Mouse (Mus musculus): ENCODE measurements at regions not wholly inside any gene's neighbourhood (a gene's known extent, or its start where the extent isn't known, plus 50 kb on each side); places are given as distances from the start of the nearest gene placed in this dataset.

DNA sequence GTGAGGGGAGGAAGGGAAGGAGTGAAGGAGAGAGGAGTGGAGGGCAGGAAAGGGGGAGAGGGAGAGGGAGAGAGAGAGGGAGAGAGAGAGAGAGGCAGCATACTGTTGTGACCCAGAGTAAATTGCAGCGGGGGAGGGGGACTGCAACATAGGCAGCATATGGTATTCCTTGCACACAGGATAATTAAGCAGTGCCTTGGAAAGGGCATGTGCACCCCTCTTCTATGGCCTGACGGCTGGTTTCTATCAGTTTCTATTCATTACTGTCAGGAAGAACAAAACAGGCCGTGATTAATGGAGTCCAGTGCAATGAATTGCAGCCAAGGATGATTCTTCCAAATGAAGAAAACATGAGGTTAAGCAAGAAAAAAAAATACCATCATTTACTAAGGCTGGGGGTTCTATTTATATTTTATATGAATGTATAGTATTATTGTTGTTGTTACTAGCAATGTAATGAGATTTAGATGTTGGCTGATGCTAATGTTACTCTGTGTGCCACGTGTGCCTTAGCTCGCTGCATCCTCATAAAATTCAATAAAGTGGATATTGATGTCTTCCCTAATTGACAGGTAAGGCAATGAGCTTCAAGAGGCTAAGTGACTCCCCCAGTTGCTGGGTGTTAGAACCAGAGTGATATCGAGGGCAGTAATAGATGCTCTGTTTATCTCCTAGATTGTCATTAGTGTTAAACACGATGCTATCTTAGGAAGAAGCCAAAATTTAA lies 181.3 kb downstream of the Gm19935 start:
- no peak for DNase-seq

DNA sequence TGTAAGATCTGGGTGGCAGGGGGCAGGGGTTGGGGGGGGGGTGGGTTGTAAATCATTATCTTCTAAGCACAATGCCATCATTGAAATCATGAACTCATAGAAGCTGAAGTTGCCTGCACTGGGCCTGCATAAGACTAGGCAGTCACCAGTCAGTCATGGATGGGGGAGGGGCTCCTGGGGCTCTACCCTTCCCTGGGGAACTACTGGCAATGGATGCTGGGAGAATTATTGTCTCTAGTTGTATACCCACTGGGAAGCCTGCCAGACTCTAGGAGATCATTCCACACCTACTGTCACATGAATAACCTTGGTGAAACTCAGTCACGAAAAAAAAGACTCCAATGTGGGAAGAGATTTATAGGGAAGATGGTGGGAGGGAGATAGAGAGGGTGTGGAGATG lies 186.4 kb downstream of the Gm19935 start:
- no peak for DNase-seq

DNA sequence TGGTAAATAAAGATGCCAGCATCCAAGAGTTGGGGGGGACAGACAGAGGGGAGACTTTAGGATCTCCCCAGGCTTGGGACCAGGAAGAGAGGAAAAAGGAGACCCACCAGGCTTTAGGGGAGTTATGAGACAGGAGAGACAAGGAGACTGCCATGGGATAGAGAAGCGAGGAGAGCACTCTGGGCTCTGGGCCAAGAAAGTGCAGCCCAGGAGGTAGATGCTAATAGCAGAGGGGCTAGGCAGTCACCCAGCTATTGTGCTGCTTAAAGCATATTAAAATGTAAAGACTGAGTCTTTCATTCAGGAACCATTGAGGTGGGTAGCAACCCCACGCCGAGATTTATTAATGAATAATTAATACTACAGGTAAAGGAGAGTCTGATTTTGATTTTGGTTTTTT lies 208.8 kb downstream of the Gm19935 start:
- no peak for DNase-seq

GRCm38 (mm10) chr8:90600946-90601695 lies 216.1 kb downstream of the Gm19935 start:
- DNase-seq, result no peak

GRCm38 (mm10) chr8:90597376-90597775 lies 219.8 kb downstream of the Gm19935 start:
- DNase-seq, result no peak

GRCm38 (mm10) chr8:90579426-90579825 lies 231.3 kb upstream of the Tox3 start:
- no peak for DNase-seq

- no peak for DNase-seq
Observed at GRCm38 (mm10) chr8:90576976-90577375, 228.8 kb upstream of the Tox3 start.

DNA sequence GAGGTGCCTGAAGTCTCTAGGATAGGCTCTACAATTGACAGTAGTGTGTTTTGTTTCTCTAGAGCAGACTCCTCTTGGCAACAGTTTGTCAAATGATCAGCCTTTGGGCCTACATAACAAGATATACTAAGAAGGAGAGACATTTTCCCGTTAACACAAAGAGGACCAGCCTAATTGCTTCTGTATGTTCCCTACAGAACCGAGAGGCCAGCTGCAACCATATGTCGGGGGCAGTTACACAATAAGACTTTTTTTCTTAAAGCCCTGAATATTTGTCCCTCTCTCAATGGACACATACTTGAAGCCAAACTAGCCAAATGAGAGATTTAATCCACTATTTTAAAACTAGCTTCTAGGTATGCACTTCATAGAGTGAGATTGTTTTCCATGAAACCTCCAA lies 226.5 kb upstream of the Tox3 start:
- no peak for DNase-seq

DNA sequence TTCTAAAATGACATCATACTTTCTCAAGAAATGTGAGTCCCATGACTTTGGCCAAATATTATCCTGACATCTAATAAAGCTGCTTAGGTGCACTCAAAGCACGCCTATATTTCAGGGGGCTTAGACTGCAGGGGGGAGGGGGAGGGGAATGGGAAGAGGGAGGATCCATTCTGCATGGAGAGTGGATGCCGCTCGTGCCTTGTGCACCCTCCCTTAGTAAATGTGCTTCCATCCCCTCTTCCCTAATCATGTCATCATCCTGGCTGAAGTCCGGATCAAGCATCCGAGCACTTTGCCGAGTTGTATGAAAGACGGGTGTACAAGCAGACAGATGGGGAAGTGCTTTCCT lies 207.9 kb upstream of the Tox3 start:
- DNase-seq, result no peak

DNA sequence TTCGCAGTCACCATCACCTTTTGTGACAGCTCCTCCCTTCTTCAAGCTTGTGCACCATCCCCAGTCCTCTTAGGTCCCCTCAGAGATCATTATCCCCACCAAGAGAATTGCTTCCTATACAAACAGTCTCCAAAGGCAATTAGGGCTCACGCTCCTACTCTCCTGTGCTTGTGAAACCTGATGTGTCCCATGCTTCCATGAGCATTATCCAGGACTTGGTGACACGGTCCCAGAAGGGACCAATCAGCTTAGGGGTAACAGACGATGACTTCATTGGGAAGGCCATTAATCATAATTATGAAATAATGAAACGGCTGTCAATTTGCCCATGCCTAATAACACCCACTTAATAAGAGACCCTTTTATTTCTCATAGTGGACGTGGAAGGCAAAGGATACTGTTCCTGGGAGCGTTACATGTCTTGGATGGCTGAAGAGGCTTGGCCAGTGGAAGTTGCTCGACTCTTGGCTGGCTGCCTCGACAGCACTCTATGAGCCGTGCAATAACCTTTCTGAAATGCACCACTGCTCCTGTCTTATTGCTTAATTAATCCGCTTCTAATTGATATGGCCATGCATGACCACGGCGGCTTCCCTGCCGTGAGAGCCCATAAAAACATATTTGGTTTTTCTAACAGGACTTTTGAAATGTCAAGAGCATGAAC lies 207.4 kb upstream of the Tox3 start:
- DNase-seq, result no peak

DNA sequence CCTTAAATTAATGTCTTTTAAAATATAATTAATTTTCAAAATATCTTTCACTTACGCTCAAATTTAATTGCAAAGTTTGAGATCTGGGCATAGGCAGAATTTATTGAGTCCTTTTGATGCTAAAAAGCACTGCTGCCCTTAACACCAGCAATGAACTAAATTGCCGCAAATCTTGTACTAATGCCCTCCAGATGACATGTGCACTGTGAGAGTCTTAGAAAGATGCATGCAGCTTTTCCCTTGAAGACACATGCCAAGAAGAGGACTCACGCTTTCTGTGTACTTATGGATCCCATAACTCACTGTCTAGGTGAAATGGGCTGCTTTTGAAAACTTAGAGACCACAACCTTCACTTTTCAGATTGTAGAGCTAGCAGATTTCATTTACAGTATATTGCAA lies 199.1 kb upstream of the Tox3 start:
- no peak for DNase-seq

GRCm38 (mm10) chr8:90542619-90543018 lies 194.5 kb upstream of the Tox3 start:
- DNase-seq, result no peak

DNA sequence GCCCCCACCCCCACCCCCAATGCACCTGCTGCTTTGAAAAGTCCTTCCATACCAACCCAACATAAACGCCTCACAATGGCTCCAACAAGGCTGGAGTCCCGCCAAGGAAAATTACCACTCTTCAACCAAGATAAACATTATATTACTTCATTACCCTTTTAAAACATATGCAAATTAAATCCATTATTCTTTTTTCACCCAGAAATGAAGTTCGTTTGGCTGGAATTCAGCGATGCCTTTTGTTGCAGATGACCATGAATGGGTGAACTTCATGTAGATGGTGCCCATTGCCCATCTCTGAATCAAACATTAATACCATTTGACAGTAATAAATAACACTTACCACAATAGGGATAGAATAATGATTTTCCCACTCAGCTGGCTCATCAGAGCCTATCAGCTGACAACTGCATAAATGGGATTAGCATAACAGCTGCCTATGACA lies 188.1 kb upstream of the Tox3 start:
- no peak for DNase-seq

- no peak for DNase-seq
Observed at GRCm38 (mm10) chr8:90535515-90536156, 187.5 kb upstream of the Tox3 start.

DNA sequence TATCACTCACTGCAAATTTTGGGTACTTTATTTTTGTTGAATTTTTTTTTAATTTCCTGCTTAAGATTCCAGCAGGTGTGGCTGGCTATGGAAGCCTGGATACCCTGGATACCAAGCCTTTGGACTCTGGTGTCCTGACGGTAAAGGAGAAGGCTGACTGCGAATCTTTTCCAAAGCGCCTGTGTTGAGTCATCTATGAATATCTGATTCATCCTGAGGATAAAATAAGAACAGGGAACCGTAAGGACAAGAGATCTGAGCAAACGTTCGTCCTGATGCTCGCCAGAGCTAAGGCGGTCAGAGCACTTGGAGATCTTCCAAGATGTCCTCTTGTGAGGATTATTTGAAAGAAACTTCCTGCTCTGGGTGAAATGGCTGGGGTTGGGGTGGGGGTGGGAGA lies 173.2 kb upstream of the Tox3 start:
- DNase-seq, result no peak

- no peak for DNase-seq
Observed at GRCm38 (mm10) chr8:90520186-90520585, 172.0 kb upstream of the Tox3 start.

DNA sequence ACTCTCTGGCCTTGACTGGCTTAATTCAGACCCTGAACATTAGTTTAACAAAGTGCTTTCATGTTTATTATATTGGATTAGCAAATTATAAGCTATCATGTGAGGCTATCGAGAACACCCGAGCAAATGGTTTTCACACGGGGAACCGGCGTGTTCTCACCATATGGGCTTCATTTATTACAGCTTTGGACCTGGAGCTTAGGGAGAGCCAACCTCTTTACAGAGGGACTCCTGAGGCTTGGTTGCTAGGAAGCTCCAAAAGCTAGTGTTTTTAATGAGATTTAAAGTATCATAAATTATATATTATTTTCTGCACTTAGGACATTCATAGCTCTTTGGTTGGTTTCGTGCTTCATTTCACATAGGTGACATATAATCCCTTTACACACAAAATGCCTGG lies 171.4 kb upstream of the Tox3 start:
- no peak for DNase-seq

- DNase-seq, result no peak
Observed at GRCm38 (mm10) chr8:90514191-90514590, 166.0 kb upstream of the Tox3 start.

- no peak for DNase-seq
Observed at GRCm38 (mm10) chr8:90513601-90514000, 165.5 kb upstream of the Tox3 start.

DNA sequence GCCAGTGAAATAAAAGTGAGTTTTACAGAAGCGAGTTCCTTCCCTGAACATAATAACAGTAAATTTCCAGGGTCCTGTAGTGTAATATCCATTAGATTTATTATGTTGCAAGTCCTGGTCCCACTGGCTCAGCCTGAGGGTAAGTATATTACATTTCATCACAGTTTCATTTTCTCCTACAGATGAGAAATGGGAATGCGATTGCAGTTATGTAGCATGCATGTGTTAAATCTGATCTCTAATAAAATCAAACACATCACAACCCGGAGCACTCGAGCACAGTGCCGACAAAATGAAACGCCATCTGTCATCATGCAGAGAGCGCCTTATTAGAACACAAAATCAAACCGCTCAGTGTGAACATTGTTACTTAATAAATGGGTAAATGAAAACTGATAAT lies 165.0 kb upstream of the Tox3 start:
- no peak for DNase-seq

- no peak for DNase-seq
Observed at GRCm38 (mm10) chr8:90512594-90512993, 164.5 kb upstream of the Tox3 start.

DNA sequence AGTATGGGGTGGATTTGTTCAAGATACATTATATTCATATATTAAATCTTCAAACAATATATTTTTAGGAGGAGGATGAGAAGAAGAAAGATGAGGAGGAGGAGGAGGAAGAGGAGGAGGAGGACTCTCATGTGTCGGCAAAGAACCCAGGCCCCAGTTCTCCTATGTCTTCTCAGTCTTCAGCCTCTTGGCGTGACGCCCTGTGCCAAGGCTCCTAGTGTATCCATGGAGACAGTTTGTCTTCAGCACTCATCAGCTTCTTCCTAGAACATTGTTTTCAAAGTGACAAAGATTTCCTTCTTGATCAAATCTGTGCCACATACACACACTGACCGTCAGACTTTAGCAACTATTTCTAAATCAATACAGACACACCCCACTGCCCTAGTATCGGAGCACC lies 156.4 kb upstream of the Tox3 start:
- DNase-seq, result no peak

- no peak for DNase-seq
Observed at GRCm38 (mm10) chr8:90503306-90503705, 155.2 kb upstream of the Tox3 start.

- DNase-seq, result no peak
Observed at GRCm38 (mm10) chr8:90502879-90503278, 154.7 kb upstream of the Tox3 start.

Data from spleen, adult 18-20 months (tissue).